Mouse (Mus musculus) cerebellum, adult 11-12 months (tissue): ENCODE measurements around the gene Nde1.

ENCODE experiments used
- DNase-seq: peaks from one replicate; pipeline ENCODE4 v3.0.0; 2022

The Nde1 gene

DNA sequence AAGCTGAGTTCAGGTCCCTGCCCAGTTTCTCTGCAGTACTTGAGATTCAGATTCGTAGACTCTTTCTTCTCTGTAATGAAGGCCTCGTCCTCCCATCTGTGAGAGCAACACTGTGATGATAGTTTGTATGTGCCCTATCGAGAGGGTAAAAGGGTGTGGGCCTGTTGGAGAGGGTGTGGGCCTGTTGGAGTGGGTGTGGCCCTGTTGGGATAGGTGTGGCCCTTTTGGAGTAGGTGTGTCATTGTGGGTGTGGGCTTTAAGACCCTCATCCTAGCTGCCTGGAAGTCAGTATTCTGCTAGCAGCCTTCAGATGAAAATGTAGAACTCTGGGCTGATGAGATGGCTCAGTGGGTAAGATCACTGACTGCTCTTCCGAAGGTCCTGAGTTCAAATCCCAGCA lies 3.4 kb downstream of the Nde1 start:
- DNase-seq, result no peak

DNA sequence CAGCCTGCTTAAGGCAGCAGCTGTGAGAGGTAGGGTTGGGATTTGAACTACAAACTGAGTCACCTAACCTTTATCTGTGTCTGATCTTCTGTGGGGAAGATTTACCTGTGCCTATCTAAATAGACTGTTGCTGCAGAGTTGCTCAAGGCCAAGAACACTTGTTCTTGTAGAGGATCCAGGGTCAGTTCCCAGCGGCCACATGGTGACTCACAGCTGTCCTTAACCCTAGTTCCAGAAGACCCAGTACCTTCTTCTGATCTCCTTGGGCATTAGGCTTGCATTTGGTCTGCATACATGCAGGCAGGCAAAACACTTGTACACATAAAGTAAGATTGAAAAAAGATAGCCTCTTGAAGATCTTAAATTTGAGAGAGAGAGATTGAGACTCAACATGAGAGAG lies 6.6 kb downstream of the Nde1 start:
- DNase-seq, result no peak

DNA sequence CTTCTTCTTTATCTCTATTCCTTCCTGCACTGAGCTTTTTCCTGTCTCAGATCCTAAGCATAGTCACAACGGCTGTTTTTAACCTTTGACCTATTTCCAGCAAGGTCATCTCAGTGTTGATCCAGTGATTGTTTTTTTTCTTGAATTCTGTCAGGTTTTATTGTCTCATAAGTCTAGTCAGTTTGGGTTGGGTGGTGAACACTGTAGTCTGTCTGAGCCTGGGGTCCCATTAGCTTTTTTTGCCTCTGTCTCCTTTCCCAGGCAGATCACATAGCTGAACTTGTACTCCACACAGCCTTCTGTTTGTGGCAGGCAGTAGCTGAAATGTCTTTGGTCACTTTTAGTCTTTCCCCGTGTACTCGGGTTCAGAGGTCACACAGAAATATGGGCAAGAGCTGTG lies 15.0 kb downstream of the Nde1 start:
- DNase-seq, result no peak

DNA sequence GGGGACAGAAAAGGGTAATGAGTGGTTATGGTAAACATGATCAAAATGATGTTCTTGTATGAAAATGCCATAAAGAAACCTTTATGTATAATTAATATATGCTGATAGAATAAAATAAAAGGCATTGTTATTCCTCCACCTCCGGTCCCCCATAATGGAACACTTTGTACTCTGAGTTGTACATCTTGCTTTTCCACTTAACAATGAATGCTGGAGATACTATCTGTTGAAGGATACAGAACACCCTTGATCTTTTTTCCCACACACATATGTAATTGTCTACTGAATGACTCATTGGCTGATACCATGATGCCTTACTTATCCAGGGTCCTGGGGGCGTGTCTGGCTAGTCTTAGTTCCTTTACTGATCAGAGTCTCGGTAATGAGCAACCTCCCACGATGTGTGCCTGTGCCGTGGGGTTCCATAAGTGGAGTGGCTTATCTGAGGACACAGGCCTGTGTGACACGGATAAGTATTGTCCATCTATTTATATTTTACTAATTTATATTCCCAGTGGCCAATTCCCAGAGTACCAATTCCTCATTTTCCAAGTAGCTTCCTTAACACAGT lies 17.2 kb downstream of the Nde1 start:
- no peak for DNase-seq

DNA sequence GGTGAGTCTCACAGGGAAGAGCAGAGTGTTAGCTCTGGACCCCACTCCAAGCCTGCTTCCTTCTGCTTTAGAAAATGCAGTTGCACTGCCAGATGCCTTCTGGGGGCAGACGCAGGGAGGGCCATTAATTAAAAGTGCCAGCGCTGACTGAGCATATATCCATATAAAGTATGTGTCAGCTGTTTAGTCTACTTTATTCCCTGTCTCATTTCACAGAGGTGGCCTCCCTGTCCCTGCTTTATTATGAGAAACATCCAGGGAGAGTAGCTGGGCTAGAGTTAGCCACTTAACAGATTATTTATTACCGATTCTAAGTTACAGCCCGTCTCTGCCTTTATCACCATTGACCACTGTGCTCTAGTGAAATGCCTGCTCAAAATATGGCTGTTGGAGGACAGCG lies 19.3 kb downstream of the Nde1 start:
- no peak for DNase-seq

DNA sequence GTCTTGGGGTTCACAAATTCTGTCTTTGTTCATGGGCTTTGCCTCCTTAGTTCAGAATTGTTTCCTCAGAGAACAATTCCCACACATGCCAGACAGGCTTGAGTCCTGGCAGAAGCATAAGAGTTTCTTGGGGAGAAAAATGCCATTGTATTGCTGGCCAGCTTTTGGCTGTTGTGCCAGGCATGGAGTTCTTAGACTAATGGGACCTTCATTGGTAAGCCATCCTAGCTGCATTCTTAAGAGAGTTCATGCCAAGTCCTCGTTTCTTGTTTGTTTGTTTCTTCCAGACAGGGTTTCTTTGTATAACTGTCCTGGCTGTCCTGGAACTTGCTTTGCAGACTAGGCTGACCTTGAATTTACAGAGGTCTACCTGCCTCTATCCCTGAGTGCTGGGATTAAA lies 20.8 kb downstream of the Nde1 start:
- DNase-seq, result no peak

DNA sequence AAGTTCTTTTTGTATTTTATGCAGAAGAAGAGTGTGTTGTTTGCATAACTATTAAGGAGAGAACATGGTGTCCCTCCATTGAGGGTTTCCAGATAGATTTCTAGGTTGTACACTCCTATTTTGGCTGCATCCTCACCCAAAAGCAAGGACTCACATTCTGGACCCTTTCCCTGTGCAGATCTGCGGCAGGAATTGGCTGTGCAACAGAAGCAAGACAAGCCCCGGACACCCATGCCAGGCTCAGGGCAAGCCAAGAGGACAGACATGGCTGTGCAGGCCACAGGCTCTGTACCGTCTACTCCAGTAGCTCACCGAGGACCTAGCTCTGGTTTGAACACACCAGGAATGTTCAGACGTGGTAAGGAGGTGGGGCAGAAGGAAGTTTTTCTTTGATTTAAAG lies 22.4 kb downstream of the Nde1 start:
- DNase-seq, result no peak

DNA sequence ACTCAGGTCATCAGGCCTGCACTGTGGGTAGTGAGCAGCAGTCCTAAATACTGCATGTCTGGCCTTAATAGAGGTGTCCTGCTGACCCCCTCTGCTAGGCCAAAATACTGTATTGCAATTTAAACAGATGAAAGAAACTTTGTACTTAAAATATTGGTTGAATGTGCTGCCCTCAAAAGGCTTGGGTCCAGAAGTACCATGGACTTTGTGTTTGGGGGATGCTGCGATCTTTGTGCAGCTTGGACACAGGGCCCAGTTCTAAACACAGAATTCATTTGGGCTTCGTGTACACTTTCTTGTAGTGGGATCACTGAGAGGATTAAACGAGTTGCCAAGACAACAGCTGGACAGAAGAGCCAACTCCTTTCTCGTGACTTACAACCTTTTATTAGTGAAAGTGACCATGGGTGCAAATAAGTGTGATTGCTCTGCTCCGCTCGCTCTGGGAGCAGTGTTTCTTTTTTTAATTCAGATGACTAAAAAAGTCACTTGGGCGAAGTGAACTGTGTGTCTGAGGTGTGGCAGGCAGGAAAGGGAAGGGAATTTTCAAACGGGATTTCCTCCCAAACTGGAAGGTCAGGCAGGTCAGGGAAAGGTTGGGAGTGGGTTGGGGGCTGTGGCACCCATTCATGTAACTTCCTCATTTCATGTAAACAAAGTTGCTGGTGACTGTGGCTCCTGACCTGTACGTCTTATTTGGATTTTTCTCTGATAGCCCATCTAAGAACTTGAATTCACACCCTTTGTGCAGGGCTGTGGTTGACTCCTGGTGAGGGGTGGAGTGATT lies 31.3 kb downstream of the Nde1 start:
- no peak for DNase-seq

DNA sequence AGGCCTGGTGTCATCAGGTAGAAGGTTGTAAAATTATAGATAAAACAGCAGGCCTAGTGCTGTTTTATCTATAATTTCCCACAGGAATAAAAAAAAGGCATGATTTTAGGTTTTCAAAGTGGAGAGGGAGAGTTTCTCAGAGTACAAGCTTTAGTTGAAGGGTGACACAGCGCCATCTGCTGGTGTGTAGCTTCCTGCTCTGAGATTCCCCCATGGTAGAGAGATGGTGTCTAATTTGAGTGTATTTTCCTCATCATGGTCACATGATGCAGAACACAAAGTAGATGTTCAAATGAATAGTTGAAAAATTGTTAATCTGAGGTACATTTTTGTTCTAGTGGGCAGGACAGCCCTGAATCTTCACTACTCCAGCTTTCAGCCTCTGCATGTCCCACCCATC lies 32.4 kb downstream of the Nde1 start:
- DNase-seq, result peak; percentile 12

DNA sequence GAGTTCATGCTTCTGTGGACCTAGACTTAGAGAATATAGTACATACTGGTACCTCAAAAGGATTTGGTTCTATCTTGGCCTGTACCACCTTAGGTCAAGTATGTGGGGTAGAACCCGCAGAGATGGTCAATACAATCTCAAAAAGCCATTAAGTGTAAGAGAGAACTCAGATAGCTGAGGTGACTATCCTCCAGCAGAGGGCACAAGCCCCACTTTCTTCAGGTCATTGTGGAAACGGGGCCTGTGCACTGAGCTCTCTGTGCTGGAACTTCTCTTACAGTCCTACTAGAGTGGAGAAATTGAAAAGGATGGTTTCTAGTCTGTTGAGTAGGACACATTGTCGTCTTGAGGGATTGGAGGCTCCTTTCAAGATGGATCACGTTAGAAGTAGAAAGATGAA lies 35.7 kb downstream of the Nde1 start:
- no peak for DNase-seq

DNA sequence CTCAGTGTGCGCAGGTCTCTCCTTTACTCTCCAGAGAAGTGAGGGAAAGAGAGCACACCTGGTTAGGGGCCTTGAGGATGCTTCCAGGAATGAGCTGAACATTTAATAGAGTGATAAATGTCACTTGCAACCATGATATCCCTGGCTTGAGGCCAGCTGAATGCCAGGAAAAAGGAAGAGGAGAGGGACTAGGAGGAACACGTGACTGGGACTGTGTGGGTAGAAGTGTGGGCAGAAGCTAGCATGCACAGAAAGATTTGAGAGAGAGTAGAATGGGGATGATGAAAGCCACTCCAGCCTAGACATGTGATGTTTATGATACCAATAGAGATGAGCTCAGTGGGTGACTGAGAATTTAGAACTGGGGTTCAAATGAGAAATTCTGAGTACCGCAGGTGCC lies 52.1 kb downstream of the Nde1 start:
- DNase-seq, result no peak

DNA sequence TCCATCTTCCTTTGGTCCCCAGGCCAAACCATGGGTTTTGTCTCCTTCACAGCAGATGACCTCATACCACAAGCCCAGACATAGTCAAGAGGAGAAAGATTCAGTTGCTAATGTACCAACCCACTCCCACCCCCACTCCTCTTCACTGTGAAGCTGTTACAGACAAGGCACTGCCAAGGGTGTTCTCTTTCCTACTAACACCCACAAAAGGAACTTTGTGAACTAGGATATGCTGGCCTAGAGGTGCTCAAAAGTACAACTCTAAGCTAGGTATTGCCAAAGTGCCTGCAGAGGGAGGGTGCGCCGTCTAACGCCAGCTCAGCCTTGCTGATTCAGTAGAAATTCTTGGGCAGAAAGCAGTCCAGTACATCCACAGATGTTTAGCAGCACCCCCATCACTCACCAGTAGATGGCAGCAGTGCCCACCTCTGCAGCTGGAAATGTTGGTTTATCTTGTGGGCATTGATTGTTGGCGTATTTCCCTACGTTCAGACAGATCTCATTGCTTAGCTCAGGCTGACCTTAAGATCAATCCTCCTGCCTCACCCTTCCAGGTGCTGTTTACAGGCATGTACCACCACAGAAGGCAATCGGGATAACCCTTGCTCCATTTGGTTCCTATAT lies 74.1 kb downstream of the Nde1 start:
- peak; percentile 23 for DNase-seq

DNA sequence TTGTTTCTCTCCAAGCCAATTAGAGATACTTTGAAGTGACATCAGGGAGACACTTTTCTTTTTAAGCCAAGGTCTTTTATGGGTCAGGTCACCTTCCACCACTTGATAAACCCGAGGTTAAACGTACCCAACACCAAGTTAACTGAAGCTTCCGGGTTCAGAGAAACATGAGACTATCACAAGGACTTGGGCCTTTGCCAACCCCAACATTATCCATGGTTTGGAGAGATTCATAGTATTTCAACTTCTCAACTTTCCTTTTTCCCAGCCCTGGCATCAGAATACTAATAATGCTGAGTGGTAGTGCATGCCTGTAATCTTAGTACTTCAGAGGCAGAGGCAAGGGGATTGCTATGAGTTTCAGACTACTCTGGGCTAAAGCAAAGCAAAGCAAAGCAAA lies 79.0 kb downstream of the Nde1 start:
- DNase-seq, result no peak
